Mouse (Mus musculus): ENCODE measurements around the gene A630089N07Rik. TPM values are rescaled to one million over a fixed set of nuclear protein-coding genes. Genes with fewer than 3 reads are reported as not detected.
"Not testable (repeated sequence)": the region's sequence is repeated elsewhere in the genome, so short reads cannot be mapped to it uniquely, and the experiment has no call there.

Gene A630089N07Rik
- polyA plus RNA-seq (2014; fragmentation: Nextera tagmentation; extraction: Ambion mirVana), result 26.1 and 27.9 TPM in 2 replicates

GRCm38 (mm10) chr16:98081889-98082818 is at the start of gene A630089N07Rik:
A630089N07Rik (minus strand) TSS chr16:98082450.
- Histone ChIP-seq H3K27ac (ENCODE audit: low read depth) (peak within 1 kb of the TSS; percentile 90), H3K4me2 (peak within 1 kb of the TSS; percentile 66), H3K4me3 (ENCODE audit: low read depth, low read length) (peak within 1 kb of the TSS; percentile 71), H3K9ac (peak within 1 kb of the TSS; percentile 65)
- DNase-seq, result peak; percentile 95
- not testable (repeated sequence) for H3K27me3 ChIP-seq (ENCODE audit: insufficient read depth, low read length); H3K4me1 ChIP-seq (ENCODE audit: insufficient read depth); H3K36me3 ChIP-seq (ENCODE audit: insufficient read depth); H3K9me3 ChIP-seq (ENCODE audit: low read depth, low read length)
- ATAC-seq (ENCODE audit: insufficient read depth), result peak; percentile 98
- WGBS, result under 1% methylated on average over 25 of the region's 25 CpGs

GRCm38 (mm10) chr16:98107109-98107508 is 24.9 kb upstream of the A630089N07Rik start:
- TF ChIP-seq CTCF (IDR thresholded peaks at IDR 0.05; ENCODE audit: low read depth), result no peak
- DNase-seq, result no peak
- Histone ChIP-seq H3K27ac (ENCODE audit: low read depth) (peak overlapping the region; percentile 48; the same call in 1 of the 2 replicates), H3K4me3 (ENCODE audit: low read depth, low read length) (no peak overlapping the region), H3K4me1 (ENCODE audit: insufficient read depth) (no peaks in the 10 kb centered on the region), H3K27me3 (ENCODE audit: insufficient read depth, low read length) (no peaks in the 10 kb centered on the region), H3K4me2 (no peak overlapping the region), H3K9ac (no peak overlapping the region), H3K36me3 (ENCODE audit: insufficient read depth) (no peaks in the 10 kb centered on the region), H3K9me3 (ENCODE audit: low read depth, low read length) (peaks cover 7% of the 10 kb centered on the region)
- WGBS, result 97% methylated on average over 11 of the region's 11 CpGs
- ATAC-seq (ENCODE audit: insufficient read depth), result no peak

GRCm38 (mm10) chr16:98081550-98081888 is 731 bp downstream of the A630089N07Rik start:
- not testable (repeated sequence) for H3K4me1 ChIP-seq (ENCODE audit: insufficient read depth); H3K27me3 ChIP-seq (ENCODE audit: insufficient read depth, low read length); H3K9me3 ChIP-seq (ENCODE audit: low read depth, low read length); H3K36me3 ChIP-seq (ENCODE audit: insufficient read depth)
- DNase-seq (peak; percentile 53), ATAC-seq (ENCODE audit: insufficient read depth) (peak; percentile 52; the same call in 1 of the 2 replicates)
- peak overlapping the region; percentile 71 for H3K4me3 ChIP-seq (ENCODE audit: low read depth, low read length)
- H3K27ac ChIP-seq (ENCODE audit: low read depth), result peak overlapping the region; percentile 90
- WGBS, result 1% methylated on average over 9 of the region's 9 CpGs
- peak overlapping the region; percentile 66 for H3K4me2 ChIP-seq
- H3K9ac ChIP-seq, result peak overlapping the region; percentile 65

GRCm38 (mm10) chr16:98081140-98081539 is 1.1 kb downstream of the A630089N07Rik start:
- not testable (repeated sequence) for H3K9me3 ChIP-seq (ENCODE audit: low read depth, low read length); H3K36me3 ChIP-seq (ENCODE audit: insufficient read depth); ATAC-seq (ENCODE audit: insufficient read depth); H3K27me3 ChIP-seq (ENCODE audit: insufficient read depth, low read length); H3K4me1 ChIP-seq (ENCODE audit: insufficient read depth)
- WGBS, result 87% methylated on average over 1 of the region's 1 CpGs
- Histone ChIP-seq H3K27ac (ENCODE audit: low read depth) (peak overlapping the region; percentile 90; the same call in 1 of the 2 replicates), H3K4me3 (ENCODE audit: low read depth, low read length) (peak overlapping the region; percentile 71), H3K9ac (peak overlapping the region; percentile 65), H3K4me2 (peak overlapping the region; percentile 66)
- DNase-seq, result peak; percentile 60

GRCm38 (mm10) chr16:98079382-98079781 is 2.9 kb downstream of the A630089N07Rik start:
- not testable (repeated sequence) for H3K4me3 ChIP-seq (ENCODE audit: low read depth, low read length); H3K27me3 ChIP-seq (ENCODE audit: insufficient read depth, low read length); H3K9ac ChIP-seq; H3K4me2 ChIP-seq; H3K27ac ChIP-seq (ENCODE audit: low read depth); H3K36me3 ChIP-seq (ENCODE audit: insufficient read depth); H3K9me3 ChIP-seq (ENCODE audit: low read depth, low read length); H3K4me1 ChIP-seq (ENCODE audit: insufficient read depth); ATAC-seq (ENCODE audit: insufficient read depth)
- DNase-seq, result peak; percentile 36
- WGBS, result 76% methylated on average over 3 of the region's 3 CpGs

- DNase-seq (peak; percentile 22), ATAC-seq (ENCODE audit: insufficient read depth) (no peak)
- Histone ChIP-seq H3K27ac (ENCODE audit: low read depth) (no peak overlapping the region), H3K9ac (no peak overlapping the region), H3K4me3 (ENCODE audit: low read depth, low read length) (no peak overlapping the region), H3K4me1 (ENCODE audit: insufficient read depth) (no peaks in the 10 kb centered on the region), H3K9me3 (ENCODE audit: low read depth, low read length) (peaks cover 4% of the 10 kb centered on the region; the same call in 1 of the 2 replicates), H3K27me3 (ENCODE audit: insufficient read depth, low read length) (no peaks in the 10 kb centered on the region), H3K4me2 (no peak overlapping the region), H3K36me3 (ENCODE audit: insufficient read depth) (no peaks in the 10 kb centered on the region)
- 77% methylated on average over 2 of the region's 2 CpGs for WGBS
- peak; percentile 46 for TF ChIP-seq CTCF (IDR thresholded peaks at IDR 0.05; ENCODE audit: low read depth)
Observed at GRCm38 (mm10) chr16:98041676-98042075, 40.6 kb downstream of the A630089N07Rik start.

GRCm38 (mm10) chr16:98034971-98035370 is 47.3 kb downstream of the A630089N07Rik start:
- not testable (repeated sequence) for H3K27ac ChIP-seq (ENCODE audit: low read depth); H3K9ac ChIP-seq; H3K4me3 ChIP-seq (ENCODE audit: low read depth, low read length); H3K4me2 ChIP-seq; H3K9me3 ChIP-seq (ENCODE audit: low read depth, low read length); H3K4me1 ChIP-seq (ENCODE audit: insufficient read depth); H3K27me3 ChIP-seq (ENCODE audit: insufficient read depth, low read length); H3K36me3 ChIP-seq (ENCODE audit: insufficient read depth); DNase-seq; ATAC-seq (ENCODE audit: insufficient read depth)
- 94% methylated on average over 2 of the region's 2 CpGs for WGBS

- not testable (repeated sequence) for H3K9ac ChIP-seq; H3K4me2 ChIP-seq; H3K4me1 ChIP-seq (ENCODE audit: insufficient read depth); H3K9me3 ChIP-seq (ENCODE audit: low read depth, low read length); DNase-seq; H3K27ac ChIP-seq (ENCODE audit: low read depth); H3K27me3 ChIP-seq (ENCODE audit: insufficient read depth, low read length); ATAC-seq (ENCODE audit: insufficient read depth); H3K4me3 ChIP-seq (ENCODE audit: low read depth, low read length); H3K36me3 ChIP-seq (ENCODE audit: insufficient read depth)
- 77% methylated on average over 8 of the region's 8 CpGs for WGBS
Observed at GRCm38 (mm10) chr16:98026186-98026585, 56.1 kb downstream of the A630089N07Rik start.

Data from lung, embryonic 14.5 days (tissue).